Mouse (Mus musculus) liver, embryonic 13.5 days (tissue): ENCODE measurements around the gene Kras. TPM values are rescaled to one million over a fixed set of nuclear protein-coding genes. Genes with fewer than 3 reads are reported as not detected.

Source experiments
- ATAC-seq: fragments of 200-750 bp; cut with Nextera tagmentation; 2 replicates; pipeline ENCODE4 v1.8.0; 2017; ENCODE audit warnings: low read depth, mild to moderate bottlenecking, moderate number of reproducible peaks, moderate library complexity
- DNase-seq: peaks from one replicate; pipeline ENCODE4 v3.0.0; 2022
- H3K27ac ChIP-seq: fragments of 300-500 bp; sonication (generic); 2 replicates; pipeline ENCODE4 v1.5.1; 2015; ENCODE audit warnings: moderate library complexity, mild to moderate bottlenecking, inconsistent platforms
- H3K27me3 ChIP-seq: fragments of 300-500 bp; sonication (generic); 2 replicates; pipeline ENCODE4 v1.6.1; 2015; ENCODE audit warnings: mild to moderate bottlenecking, inconsistent platforms
- H3K36me3 ChIP-seq: fragments of 300-500 bp; sonication (generic); 2 replicates; pipeline ENCODE4 v1.6.1; 2015; ENCODE audit warnings: mild to moderate bottlenecking, inconsistent platforms
- H3K4me1 ChIP-seq: fragments of 300-500 bp; sonication (generic); replicated peaks from 2 replicates; pipeline ENCODE4 v1.6.1; 2015; ENCODE audit warnings: inconsistent platforms
- H3K4me2 ChIP-seq: fragments of 300-500 bp; sonication (generic); 2 replicates; pipeline ENCODE4 v1.6.1; 2015; ENCODE audit warnings: inconsistent platforms, mild to moderate bottlenecking, moderate library complexity
- H3K4me3 ChIP-seq: fragments of 300-500 bp; sonication (generic); replicated peaks from 2 replicates; pipeline ENCODE4 v1.5.1; 2015; ENCODE audit warnings: mild to moderate bottlenecking, inconsistent platforms
- H3K9ac ChIP-seq: fragments of 300-500 bp; sonication (generic); 2 replicates; pipeline ENCODE4 v1.6.1; 2015; ENCODE audit warnings: mild to moderate bottlenecking, inconsistent platforms
- H3K9me3 ChIP-seq: fragments of 300-500 bp; sonication (generic); replicated peaks from 2 replicates; pipeline ENCODE4 v1.6.1; 2016; ENCODE audit warnings: inconsistent platforms
- WGBS: fragments of 180-500 bp; shearing (Covaris S2); methylation state at CpG from one replicate; pipeline ENCODE4 v1.1.7; 2015; ENCODE audit not compliant: insufficient replicate concordance; 5-methylcytosine and 5-hydroxymethylcytosine counted together
- polyA plus RNA-seq: library from polyadenylated mRNA; unstranded; fragments of >200 nt; fragmentation: Nextera tagmentation; extraction: Ambion mirVana; gene quantifications from 2 replicates; pipeline ENCODE4 v1.2.1, GENCODE M21; 2015

Gene Kras
- polyA plus RNA-seq, 1 experiment from 2014 or later: 55.0 TPM

DNA sequence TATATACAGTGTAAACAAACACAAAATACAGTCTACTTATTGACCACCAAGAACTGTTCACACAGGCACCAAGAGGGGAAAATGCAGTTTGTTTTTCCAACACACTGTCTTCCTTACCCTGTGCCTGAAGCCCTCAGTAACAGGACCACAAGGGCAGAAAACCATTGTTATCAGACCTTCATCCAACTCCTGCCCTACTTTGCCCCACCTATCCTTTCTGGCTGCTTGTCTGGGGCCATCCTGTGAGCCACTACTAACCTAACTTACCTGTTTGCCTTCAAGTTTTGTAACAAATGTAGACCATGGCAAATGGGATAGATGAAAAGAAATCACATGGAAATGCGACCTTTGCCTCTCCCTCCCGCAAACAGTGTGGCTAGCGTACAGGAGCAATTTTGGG lies 2.2 kb downstream of the Kras start:
- peaks cover 34% of the 10 kb centered on the region for H3K4me1 ChIP-seq
- H3K4me2 ChIP-seq: peak overlapping the region; percentile 51
- WGBS: 64% methylated on average over 3 of the region's 3 CpGs
- H3K36me3 ChIP-seq: peaks cover 32% of the 10 kb centered on the region
- H3K9me3 ChIP-seq: no peaks in the 10 kb centered on the region
- H3K4me3 ChIP-seq: peak overlapping the region; percentile 32
- DNase-seq: no peak
- H3K27ac ChIP-seq: peak overlapping the region; percentile 16; the same call in 1 of the 2 replicates
- H3K27me3 ChIP-seq: 0 out of 2 replicates have a peak, but pooled peaks cover 7% of the 10 kb centered on the region
- no peak for ATAC-seq
- no peak overlapping the region; the same call in 1 of the 2 replicates for H3K9ac ChIP-seq

DNA sequence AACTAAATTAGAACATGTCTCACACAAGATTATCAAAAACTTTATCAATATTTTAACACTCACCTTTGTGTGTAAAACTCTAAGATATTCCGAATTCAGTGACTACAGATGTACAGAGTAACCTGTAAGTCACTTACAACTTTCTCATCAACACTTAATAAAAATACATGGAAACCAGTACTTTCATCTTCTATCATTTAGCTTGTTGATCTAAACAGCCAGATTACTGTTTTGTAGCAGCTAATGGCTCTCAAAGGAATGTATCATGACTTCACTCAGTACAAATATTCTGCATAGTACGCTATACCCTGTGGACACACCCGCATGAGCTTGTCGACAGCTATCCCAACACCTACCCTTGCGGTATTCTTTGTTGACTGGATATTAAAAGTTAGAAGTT lies 3.2 kb downstream of the Kras start:
- Histone ChIP-seq H3K4me1 (peaks cover 34% of the 10 kb centered on the region), H3K9me3 (no peaks in the 10 kb centered on the region), H3K4me2 (no peak overlapping the region), H3K9ac (no peak overlapping the region), H3K27ac (no peak overlapping the region), H3K27me3 (0 out of 2 replicates have a peak, but pooled peaks cover 3% of the 10 kb centered on the region), H3K36me3 (peaks cover 32% of the 10 kb centered on the region), H3K4me3 (no peak overlapping the region)
- 86% methylated on average over 5 of the region's 5 CpGs for WGBS
- no peak for DNase-seq
- no peak for ATAC-seq

DNA sequence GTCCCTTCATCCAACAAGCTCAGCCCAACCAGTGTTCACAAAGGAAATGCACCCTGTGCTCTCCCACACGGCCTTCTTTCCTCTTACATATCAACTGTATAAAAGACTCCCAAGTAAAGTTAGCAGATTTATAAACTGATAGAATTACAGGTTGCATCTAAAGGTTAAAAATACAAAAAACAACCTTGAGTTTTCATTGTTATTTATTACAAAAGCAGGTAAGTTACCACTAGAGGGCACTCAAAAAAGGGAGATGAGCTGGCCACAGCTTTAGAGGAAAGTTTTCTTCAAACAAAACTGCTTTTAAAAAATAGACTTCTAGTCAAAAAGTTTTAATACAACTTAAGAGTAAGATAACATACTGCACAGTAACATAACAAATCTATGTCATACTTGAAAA lies 7.5 kb downstream of the Kras start:
- Histone ChIP-seq H3K9me3 (no peaks in the 10 kb centered on the region), H3K4me2 (no peak overlapping the region), H3K27me3 (no peaks in the 10 kb centered on the region), H3K4me1 (peaks cover 7% of the 10 kb centered on the region), H3K4me3 (no peak overlapping the region), H3K27ac (no peak overlapping the region), H3K9ac (no peak overlapping the region), H3K36me3 (peaks cover 63% of the 10 kb centered on the region)
- no peak for DNase-seq
- 41% methylated on average over 1 of the region's 1 CpGs for WGBS
- ATAC-seq: no peak

DNA sequence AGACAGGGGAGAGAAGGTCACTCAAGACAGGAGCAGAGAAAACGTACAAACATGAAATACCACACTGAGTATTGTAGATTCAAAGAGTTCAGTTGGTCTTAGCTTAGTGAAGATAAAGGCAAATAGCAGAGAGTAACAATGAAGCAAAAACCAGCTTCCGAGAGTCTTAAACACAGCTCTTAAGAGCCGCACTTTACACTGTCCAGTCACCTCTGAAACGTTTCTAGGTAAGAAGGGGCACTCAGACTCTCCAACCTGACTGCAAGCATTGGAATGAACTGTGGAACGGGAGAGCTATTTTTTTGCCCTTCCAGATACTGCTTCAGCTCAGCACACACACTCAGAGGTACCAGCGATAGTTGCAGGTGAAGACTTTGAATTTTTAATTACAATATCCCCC lies 9.8 kb downstream of the Kras start:
- H3K9me3 ChIP-seq: no peaks in the 10 kb centered on the region
- no peak overlapping the region for H3K4me2 ChIP-seq
- no peak for ATAC-seq
- no peaks in the 10 kb centered on the region for H3K4me1 ChIP-seq
- peaks cover 50% of the 10 kb centered on the region for H3K36me3 ChIP-seq
- no peak overlapping the region for H3K9ac ChIP-seq
- DNase-seq: no peak
- no peak overlapping the region for H3K27ac ChIP-seq
- no peak overlapping the region for H3K4me3 ChIP-seq
- H3K27me3 ChIP-seq: no peaks in the 10 kb centered on the region
- 85% methylated on average over 6 of the region's 6 CpGs for WGBS

DNA sequence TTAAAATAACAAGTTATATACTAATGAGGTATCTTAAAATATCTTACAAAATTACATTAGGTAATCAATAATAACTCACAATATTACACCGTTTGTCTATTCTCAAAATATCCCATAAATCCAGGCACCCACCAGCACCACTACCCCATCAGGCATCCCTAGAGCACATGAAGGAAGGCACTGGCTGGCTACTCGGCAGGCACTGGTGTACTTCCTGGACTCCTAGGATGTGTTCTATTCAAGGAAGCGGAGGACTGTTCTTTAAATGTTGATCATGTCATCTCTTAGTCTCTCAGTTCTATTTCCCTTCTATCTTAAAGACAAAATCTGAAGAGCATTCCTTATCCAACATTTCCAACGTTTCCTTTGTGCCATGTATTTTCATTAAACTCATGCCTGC lies 12.9 kb downstream of the Kras start:
- Histone ChIP-seq H3K9me3 (no peaks in the 10 kb centered on the region), H3K4me2 (no peak overlapping the region), H3K27me3 (no peaks in the 10 kb centered on the region), H3K36me3 (peaks cover 46% of the 10 kb centered on the region), H3K9ac (no peak overlapping the region), H3K27ac (no peak overlapping the region), H3K4me3 (no peak overlapping the region), H3K4me1 (0 out of 2 replicates have a peak, but pooled peaks cover 4% of the 10 kb centered on the region)
- no peak for DNase-seq
- ATAC-seq: no peak
- 70% methylated on average over 4 of the region's 4 CpGs for WGBS

DNA sequence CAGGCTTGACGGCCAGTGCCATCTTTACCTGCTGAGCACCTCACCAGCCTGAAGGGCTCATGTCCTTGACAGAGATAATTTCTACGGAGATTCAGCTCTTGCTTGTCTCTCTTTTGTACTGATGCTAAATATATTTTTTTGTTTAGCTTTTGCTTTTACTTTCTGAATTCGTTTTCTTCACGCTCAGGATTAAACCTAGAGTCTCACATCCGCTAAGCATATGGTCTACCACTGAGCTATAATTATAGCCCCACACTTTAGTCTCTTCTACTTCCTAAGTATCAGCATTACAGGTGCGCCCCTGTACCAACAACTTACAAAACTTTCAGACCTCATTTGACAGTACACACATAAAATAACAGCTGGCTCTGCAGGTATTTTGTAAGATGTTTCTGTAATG lies 14.7 kb downstream of the Kras start:
- WGBS: 79% methylated on average over 6 of the region's 6 CpGs
- H3K4me2 ChIP-seq: no peak overlapping the region

DNA sequence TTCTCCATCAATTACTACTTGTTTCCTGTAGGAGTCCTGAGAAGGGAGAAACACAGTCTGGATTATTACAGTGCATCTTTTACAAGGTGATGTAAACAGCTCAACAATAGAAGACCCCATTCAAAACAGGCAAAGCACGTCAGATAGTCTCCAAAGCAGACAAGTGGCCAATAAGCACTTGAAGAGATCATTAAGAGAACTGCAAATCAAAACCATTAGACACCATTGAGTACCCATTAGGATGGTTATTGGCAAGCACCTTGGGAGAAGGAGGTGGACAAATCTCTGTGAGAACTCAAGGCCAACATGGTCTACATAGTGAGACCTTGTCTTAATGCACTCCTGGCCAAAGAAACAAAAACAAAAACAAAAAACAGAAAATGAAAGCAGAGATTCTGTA lies 15.6 kb downstream of the Kras start:
- H3K4me1 ChIP-seq: 0 out of 2 replicates have a peak, but pooled peaks cover 4% of the 10 kb centered on the region
- no peaks in the 10 kb centered on the region for H3K27me3 ChIP-seq
- DNase-seq: no peak
- no peaks in the 10 kb centered on the region for H3K9me3 ChIP-seq
- no peak overlapping the region for H3K4me3 ChIP-seq
- H3K4me2 ChIP-seq: no peak overlapping the region
- H3K9ac ChIP-seq: no peak overlapping the region
- no peak for ATAC-seq
- no peak overlapping the region for H3K27ac ChIP-seq
- peaks cover 43% of the 10 kb centered on the region for H3K36me3 ChIP-seq
- 89% methylated on average over 1 of the region's 1 CpGs for WGBS

More for the DNA sequence above, 14.7 kb downstream of the Kras start:
- DNase-seq (no peak), ATAC-seq (no peak)
- Histone ChIP-seq H3K4me1 (0 out of 2 replicates have a peak, but pooled peaks cover 4% of the 10 kb centered on the region), H3K9me3 (no peaks in the 10 kb centered on the region), H3K9ac (no peak overlapping the region), H3K27ac (no peak overlapping the region), H3K27me3 (no peaks in the 10 kb centered on the region), H3K36me3 (peaks cover 48% of the 10 kb centered on the region), H3K4me3 (no peak overlapping the region)

DNA sequence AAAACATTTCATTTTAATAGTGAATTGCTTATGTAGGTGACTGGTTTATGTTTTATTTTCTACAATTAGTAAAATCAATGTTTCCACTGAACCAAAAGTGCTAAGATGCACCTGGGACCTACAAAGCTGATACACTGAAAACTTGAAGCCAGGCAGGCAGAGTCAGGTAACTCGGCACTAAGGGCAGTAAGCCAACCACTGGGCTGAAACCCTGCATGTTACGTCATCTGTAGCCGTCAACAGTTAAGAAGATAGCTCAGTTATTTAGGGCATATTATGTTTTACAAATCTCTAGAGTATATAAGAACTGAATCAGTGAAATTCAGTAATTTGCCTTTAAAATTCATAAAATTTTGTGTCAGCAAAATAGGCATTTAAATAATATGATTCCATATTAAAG lies 23.7 kb downstream of the Kras start:
- no peak overlapping the region for H3K4me2 ChIP-seq
- no peak overlapping the region for H3K9ac ChIP-seq
- no peaks in the 10 kb centered on the region for H3K27me3 ChIP-seq
- no peak overlapping the region for H3K27ac ChIP-seq
- H3K36me3 ChIP-seq: peaks cover 32% of the 10 kb centered on the region
- 81% methylated on average over 3 of the region's 3 CpGs for WGBS
- no peak for ATAC-seq
- no peak for DNase-seq
- no peaks in the 10 kb centered on the region for H3K4me1 ChIP-seq
- no peak overlapping the region for H3K4me3 ChIP-seq
- no peaks in the 10 kb centered on the region for H3K9me3 ChIP-seq

DNA sequence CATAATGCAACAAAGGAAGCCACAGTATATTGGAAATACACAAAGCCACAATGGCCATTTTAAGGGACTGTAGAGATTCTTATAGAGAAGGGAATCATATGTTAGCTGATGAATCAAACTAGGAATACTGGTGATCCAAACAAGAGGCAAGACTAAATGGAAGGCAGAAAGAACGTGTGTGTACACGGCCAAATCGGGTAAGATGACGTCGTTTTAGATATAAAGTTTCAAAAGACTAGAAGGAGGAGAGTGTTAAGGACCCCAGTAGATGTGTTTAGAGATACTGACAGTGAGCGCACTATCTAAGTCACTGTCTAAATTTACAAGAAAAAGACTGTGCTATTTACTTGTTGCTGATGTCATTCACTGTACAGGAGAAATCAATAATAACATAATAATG lies 25.8 kb downstream of the Kras start:
- Histone ChIP-seq H3K4me3 (no peak overlapping the region), H3K27ac (no peak overlapping the region), H3K27me3 (no peaks in the 10 kb centered on the region), H3K9me3 (no peaks in the 10 kb centered on the region), H3K36me3 (peaks cover 34% of the 10 kb centered on the region), H3K4me1 (no peaks in the 10 kb centered on the region), H3K9ac (no peak overlapping the region), H3K4me2 (no peak overlapping the region)
- DNase-seq (no peak), ATAC-seq (no peak)
- WGBS: 87% methylated on average over 6 of the region's 6 CpGs

DNA sequence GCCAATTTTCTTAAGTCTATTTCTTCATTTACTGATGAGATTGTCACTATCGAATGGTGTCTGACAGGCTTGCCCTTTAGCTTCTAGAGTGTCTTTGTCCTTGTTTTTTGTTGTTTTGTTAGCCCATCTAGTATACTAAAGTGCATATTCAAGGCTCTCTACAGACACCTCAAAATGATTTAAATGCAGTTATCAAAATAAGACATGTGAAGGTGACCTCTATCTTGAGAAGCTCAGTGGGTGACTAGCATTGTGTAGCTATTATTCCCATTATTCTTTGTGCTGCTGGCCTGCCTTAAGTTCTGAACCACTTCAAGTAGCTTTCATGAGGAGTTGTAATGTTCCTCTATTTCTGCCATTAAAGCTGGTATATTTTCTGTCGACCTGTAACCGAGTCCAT lies 34.2 kb downstream of the Kras start:
- H3K36me3 ChIP-seq: peaks cover 19% of the 10 kb centered on the region
- H3K4me3 ChIP-seq: no peak overlapping the region
- DNase-seq: no peak
- ATAC-seq: no peak
- no peak overlapping the region for H3K9ac ChIP-seq
- H3K4me2 ChIP-seq: no peak overlapping the region
- WGBS: 82% methylated on average over 3 of the region's 3 CpGs
- no peaks in the 10 kb centered on the region for H3K9me3 ChIP-seq
- H3K27ac ChIP-seq: no peak overlapping the region
- H3K4me1 ChIP-seq: peaks cover 18% of the 10 kb centered on the region
- H3K27me3 ChIP-seq: no peaks in the 10 kb centered on the region

DNA sequence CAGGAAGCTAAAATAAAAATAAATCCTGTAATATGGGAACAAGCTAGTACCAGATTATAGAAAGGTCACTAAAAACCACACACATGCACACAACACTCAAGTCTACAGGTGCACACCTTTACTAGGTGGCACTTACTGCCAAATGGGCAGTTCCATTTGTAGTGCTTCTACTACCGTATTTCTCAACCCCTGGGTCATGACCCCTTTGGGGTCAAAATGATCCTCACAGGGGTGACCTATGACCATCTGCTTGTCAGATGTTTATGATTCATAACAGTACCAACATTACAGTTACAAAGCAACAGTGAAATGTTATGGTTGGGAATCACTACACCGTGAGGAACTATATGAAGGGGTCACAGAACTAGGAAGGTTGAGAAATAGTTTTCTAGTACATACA lies 36.1 kb downstream of the Kras start:
- ATAC-seq (no peak), DNase-seq (no peak)
- no peak overlapping the region for H3K27ac ChIP-seq
- no peaks in the 10 kb centered on the region for H3K9me3 ChIP-seq
- H3K36me3 ChIP-seq: peaks cover 8% of the 10 kb centered on the region
- no peaks in the 10 kb centered on the region for H3K27me3 ChIP-seq
- no peak overlapping the region for H3K4me2 ChIP-seq
- H3K4me3 ChIP-seq: no peak overlapping the region
- H3K4me1 ChIP-seq: peaks cover 26% of the 10 kb centered on the region
- WGBS: 80% methylated on average over 2 of the region's 2 CpGs
- H3K9ac ChIP-seq: no peak overlapping the region

DNA sequence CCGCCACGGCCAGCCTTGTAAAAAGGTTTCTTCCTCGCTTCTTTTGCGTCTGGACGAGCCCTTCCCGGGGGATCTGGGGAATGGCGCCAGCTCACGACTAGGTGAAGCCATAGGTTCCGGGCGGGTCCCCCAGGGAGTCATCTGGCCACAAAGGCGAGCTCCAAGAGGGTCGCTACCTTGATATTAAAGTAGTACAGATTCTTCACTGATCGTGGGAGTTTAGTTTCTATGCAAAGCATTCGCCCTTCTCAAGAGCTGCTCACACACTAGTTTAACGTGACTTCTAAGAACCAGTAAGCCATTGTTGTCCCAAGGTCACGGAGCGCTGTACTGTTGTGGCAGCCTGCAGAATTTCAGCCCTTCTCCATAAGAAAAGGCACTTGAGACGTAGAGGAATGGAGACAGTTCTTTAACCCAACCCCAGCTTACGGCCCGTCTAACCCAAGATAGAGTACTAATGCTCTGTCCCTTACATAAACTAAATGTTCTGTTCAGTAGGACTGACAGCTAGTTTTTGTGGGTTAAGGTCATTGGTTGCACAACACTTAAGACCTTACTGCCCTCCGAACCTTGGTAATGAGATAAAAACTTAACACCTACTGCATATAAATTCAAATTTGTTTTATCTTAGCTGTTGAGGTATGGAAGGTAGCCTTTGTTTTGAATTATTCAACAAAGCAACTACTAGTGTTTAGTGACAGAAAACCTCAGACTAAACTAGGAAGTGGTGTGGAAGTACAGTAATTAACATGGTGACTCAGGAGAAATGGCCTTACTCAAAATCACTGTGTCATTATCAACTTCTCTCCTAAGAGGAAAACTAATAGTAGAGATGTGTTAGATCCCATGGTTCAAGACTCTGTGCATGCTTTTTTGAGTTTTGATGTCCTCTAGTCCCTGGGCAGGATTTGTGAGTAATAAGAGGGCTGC lies 38.4 kb downstream of the Kras start:
- WGBS: 1% methylated on average over 21 of the region's 21 CpGs
- no peaks in the 10 kb centered on the region for H3K9me3 ChIP-seq
- DNase-seq: peak; percentile 14
- peak overlapping the region; percentile 88 for H3K27ac ChIP-seq
- no peak for ATAC-seq
- H3K27me3 ChIP-seq: no peaks in the 10 kb centered on the region
- H3K4me1 ChIP-seq: peaks cover 26% of the 10 kb centered on the region
- peak overlapping the region; percentile 91 for H3K4me2 ChIP-seq
- peak overlapping the region; percentile 85 for H3K4me3 ChIP-seq
- peak overlapping the region; percentile 93 for H3K9ac ChIP-seq
- H3K36me3 ChIP-seq: no peaks in the 10 kb centered on the region
